Mouse (Mus musculus): Measurements from ENCODE around the gene Rpsa. TPM values are rescaled to one million over a fixed set of nuclear protein-coding genes. Genes with fewer than 3 reads are reported as not detected.
"Not testable (repeated sequence)": the region's sequence is repeated elsewhere in the genome, so short reads cannot be mapped to it uniquely, and the experiment has no call there.

Rpsa gene
- polyA plus RNA-seq, 1 experiment from 2014 or later = 2,066 TPM

DNA sequence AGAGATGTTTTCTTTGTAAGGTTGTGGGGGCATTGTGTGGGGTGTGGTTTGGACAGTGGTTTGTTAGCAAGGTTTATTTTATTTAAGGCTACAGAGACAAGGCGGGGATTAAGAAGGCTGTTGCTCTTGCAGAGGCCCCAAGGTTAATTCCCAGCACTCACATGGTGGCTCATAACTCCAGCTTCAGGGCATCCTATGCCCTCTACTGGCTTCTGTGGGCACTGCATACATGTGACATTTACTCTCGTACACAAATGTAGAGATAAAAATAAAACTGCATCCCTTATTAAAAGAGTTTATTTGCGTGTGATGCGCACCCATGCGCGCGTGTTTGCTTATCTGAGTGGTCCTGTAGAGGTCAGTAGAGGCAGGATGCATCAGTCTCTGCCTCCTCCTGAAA lies 38.4 kb upstream of the Rpsa start:
- Histone ChIP-seq H3K4me2 (replicated peaks; ENCODE audit: low read depth, low read length) (no peak overlapping the region), H3K27me3 (ENCODE audit: control insufficient read depth, insufficient read depth, low read length) (no peaks in the 10 kb centered on the region), H3K27ac (ENCODE audit: low read depth, low read length) (no peak overlapping the region), H3K9me3 (ENCODE audit: control insufficient read depth, low read length) (0 out of 2 replicates have a peak, but pooled peaks cover 3% of the 10 kb centered on the region), H3K4me3 (ENCODE audit: low read length) (no peak overlapping the region), H3K9ac (ENCODE audit: low read depth, low read length) (no peak overlapping the region), H3K36me3 (ENCODE audit: control insufficient read depth, insufficient read depth, low read length) (no peaks in the 10 kb centered on the region), H3K4me1 (ENCODE audit: control insufficient read depth, insufficient read depth, low read length) (no peaks in the 10 kb centered on the region)
- ATAC-seq (ENCODE audit: low FRiP score, low TSS enrichment) = no peak
- 90% methylated on average over 7 of the region's 7 CpGs for WGBS

DNA sequence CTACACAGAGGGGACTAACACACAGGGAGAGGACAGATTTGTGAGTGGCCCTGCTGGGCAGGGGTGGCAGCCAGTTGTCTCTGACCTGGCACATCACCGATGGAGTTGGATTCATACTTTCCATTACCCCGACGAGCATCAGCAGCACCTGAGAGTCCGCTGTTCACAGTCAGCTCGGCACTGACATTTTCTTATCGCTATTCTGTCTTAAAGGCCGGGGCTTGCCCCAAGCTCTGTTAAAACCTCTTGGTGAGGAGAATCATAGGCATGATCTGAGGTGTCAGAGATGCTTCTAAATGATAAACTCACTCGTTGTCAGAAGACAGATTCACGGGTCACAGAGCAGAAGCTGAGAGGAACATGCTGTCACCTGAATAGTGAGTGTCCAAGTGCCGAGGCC lies 36.4 kb upstream of the Rpsa start:
- no peak overlapping the region for H3K27ac ChIP-seq (ENCODE audit: low read depth, low read length)
- no peaks in the 10 kb centered on the region for H3K4me1 ChIP-seq (ENCODE audit: control insufficient read depth, insufficient read depth, low read length)
- no peak overlapping the region for H3K9ac ChIP-seq (ENCODE audit: low read depth, low read length)
- 0 out of 2 replicates have a peak, but pooled peaks cover 3% of the 10 kb centered on the region for H3K9me3 ChIP-seq (ENCODE audit: control insufficient read depth, low read length)
- H3K27me3 ChIP-seq (ENCODE audit: control insufficient read depth, insufficient read depth, low read length) = no peaks in the 10 kb centered on the region
- no peaks in the 10 kb centered on the region for H3K36me3 ChIP-seq (ENCODE audit: control insufficient read depth, insufficient read depth, low read length)
- ATAC-seq (ENCODE audit: low FRiP score, low TSS enrichment) = no peak
- WGBS = 84% methylated on average over 10 of the region's 10 CpGs
- H3K4me2 ChIP-seq (replicated peaks; ENCODE audit: low read depth, low read length) = no peak overlapping the region
- H3K4me3 ChIP-seq (ENCODE audit: low read length) = no peak overlapping the region

DNA sequence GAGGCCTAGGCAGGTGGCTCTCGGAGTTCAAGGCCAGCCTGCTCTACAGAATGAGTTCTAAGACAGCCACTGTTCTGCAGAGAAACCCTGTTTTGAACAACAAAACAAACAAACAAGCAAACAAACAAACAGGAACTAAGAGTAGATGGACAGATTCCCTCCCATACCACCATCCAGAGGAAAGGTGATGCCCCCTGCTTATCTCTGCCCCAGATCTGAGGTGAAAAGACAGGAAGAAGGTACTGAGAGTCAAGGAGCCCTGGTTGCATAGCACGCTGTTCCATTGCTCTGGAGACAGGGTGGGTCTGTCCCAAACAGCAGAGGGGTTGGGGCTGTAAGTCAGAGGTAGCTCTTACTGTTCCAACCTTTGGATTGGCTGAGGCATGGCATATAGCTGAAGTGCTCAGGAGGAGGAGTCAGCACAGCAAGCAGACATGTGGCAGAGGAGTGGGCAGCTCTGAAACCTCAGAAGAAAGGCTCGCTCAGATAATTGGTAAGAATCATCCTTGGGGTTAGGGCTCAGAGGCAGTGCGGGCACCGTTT lies 35.7 kb upstream of the Rpsa start, which contains the start of gene Ccr8:
Gene Ccr8, plus strand, starts transcription at position 419 of the 543 bp plus-strand sequence.
- H3K9ac ChIP-seq (ENCODE audit: low read depth, low read length) = no peak within 1 kb of the TSS
- no peak within 1 kb of the TSS for H3K4me3 ChIP-seq (ENCODE audit: low read length)
- H3K27ac ChIP-seq (ENCODE audit: low read depth, low read length) = no peak within 1 kb of the TSS
- no peaks in the 10 kb centered on the region for H3K4me1 ChIP-seq (ENCODE audit: control insufficient read depth, insufficient read depth, low read length)
- no peak within 1 kb of the TSS for H3K4me2 ChIP-seq (replicated peaks; ENCODE audit: low read depth, low read length)
- no peaks in the 10 kb centered on the region for H3K27me3 ChIP-seq (ENCODE audit: control insufficient read depth, insufficient read depth, low read length)
- WGBS = 73% methylated on average over 5 of the region's 5 CpGs
- H3K36me3 ChIP-seq (ENCODE audit: control insufficient read depth, insufficient read depth, low read length) = no peaks in the 10 kb centered on the region
- ATAC-seq (ENCODE audit: low FRiP score, low TSS enrichment) = no peak
- H3K9me3 ChIP-seq (ENCODE audit: control insufficient read depth, low read length) = 0 out of 2 replicates have a peak, but pooled peaks cover 3% of the 10 kb centered on the region

DNA sequence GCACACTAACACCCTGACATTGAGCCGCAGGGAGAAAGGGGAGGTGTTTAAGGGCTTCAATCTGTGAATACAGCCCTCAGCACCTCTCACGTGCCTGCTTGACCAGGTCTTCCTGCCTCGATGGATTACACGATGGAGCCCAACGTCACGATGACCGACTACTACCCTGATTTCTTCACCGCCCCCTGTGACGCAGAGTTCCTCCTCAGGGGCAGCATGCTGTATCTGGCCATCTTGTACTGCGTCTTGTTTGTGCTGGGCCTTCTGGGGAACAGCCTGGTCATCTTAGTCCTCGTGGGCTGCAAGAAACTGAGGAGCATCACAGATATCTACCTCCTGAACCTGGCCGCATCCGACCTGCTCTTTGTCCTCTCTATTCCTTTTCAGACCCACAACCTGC lies 33.8 kb upstream of the Rpsa start:
- Histone ChIP-seq H3K9me3 (ENCODE audit: control insufficient read depth, low read length) (0 out of 2 replicates have a peak, but pooled peaks cover 3% of the 10 kb centered on the region), H3K4me3 (ENCODE audit: low read length) (no peak overlapping the region), H3K4me2 (replicated peaks; ENCODE audit: low read depth, low read length) (no peak overlapping the region), H3K27me3 (ENCODE audit: control insufficient read depth, insufficient read depth, low read length) (no peaks in the 10 kb centered on the region), H3K36me3 (ENCODE audit: control insufficient read depth, insufficient read depth, low read length) (no peaks in the 10 kb centered on the region), H3K27ac (ENCODE audit: low read depth, low read length) (no peak overlapping the region), H3K4me1 (ENCODE audit: control insufficient read depth, insufficient read depth, low read length) (no peaks in the 10 kb centered on the region), H3K9ac (ENCODE audit: low read depth, low read length) (no peak overlapping the region)
- WGBS = 89% methylated on average over 13 of the region's 13 CpGs
- ATAC-seq (ENCODE audit: low FRiP score, low TSS enrichment) = no peak

DNA sequence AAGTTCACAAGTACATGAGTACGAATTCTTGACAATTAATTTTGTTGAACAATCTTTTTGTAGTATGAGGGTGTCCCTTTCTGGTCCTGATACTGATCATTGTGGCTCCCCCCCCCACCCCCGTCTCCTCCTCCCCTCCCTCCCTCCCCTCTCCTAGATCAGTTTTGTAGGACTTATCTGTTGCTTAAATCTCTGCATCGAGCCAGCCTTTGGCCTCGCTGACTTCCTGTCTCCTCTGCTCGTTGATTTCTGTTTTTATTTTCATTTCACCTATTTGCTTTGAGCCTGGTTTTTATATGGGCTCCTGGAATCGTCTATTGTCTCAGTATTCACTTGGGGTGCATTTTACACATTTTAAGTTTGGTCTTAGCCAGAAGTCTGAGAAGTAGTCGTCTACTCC lies 31.6 kb upstream of the Rpsa start:
- H3K4me1 ChIP-seq (ENCODE audit: control insufficient read depth, insufficient read depth, low read length) = no peaks in the 10 kb centered on the region
- H3K9me3 ChIP-seq (ENCODE audit: control insufficient read depth, low read length) = no peaks in the 10 kb centered on the region
- no peak overlapping the region for H3K4me3 ChIP-seq (ENCODE audit: low read length)
- no peaks in the 10 kb centered on the region for H3K36me3 ChIP-seq (ENCODE audit: control insufficient read depth, insufficient read depth, low read length)
- no peak overlapping the region for H3K9ac ChIP-seq (ENCODE audit: low read depth, low read length)
- no peak overlapping the region for H3K27ac ChIP-seq (ENCODE audit: low read depth, low read length)
- H3K27me3 ChIP-seq (ENCODE audit: control insufficient read depth, insufficient read depth, low read length) = no peaks in the 10 kb centered on the region
- no peak for ATAC-seq (ENCODE audit: low FRiP score, low TSS enrichment)
- no peak overlapping the region for H3K4me2 ChIP-seq (replicated peaks; ENCODE audit: low read depth, low read length)
- WGBS = 55% methylated on average over 7 of the region's 7 CpGs

DNA sequence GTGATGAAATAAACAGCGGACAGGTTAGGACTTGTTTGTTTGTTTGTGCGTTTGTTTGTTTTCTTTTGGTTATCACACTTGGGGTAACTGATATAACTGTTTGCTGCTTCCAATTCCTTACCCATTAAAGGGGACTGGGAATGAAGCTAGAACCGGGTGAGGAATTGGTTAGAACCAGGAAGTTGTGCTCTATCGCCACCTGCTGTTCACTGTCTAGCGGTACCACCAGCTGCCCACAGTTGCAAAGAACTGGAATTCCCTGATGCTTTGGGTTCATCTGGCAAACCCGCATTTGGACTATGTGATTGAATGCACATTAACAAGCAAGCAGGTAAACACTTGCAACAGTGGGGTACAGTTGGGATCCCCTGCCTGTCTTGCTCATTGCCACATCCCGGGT lies 28.8 kb upstream of the Rpsa start:
- H3K4me1 ChIP-seq (ENCODE audit: control insufficient read depth, insufficient read depth, low read length) = no peaks in the 10 kb centered on the region
- ATAC-seq (ENCODE audit: low FRiP score, low TSS enrichment) = no peak
- H3K36me3 ChIP-seq (ENCODE audit: control insufficient read depth, insufficient read depth, low read length) = no peaks in the 10 kb centered on the region
- no peak overlapping the region for H3K4me3 ChIP-seq (ENCODE audit: low read length)
- peaks cover 4% of the 10 kb centered on the region; the same call in 1 of the 2 replicates for H3K9me3 ChIP-seq (ENCODE audit: control insufficient read depth, low read length)
- WGBS = 25% methylated on average over 7 of the region's 7 CpGs
- H3K4me2 ChIP-seq (replicated peaks; ENCODE audit: low read depth, low read length) = no peak overlapping the region
- no peaks in the 10 kb centered on the region for H3K27me3 ChIP-seq (ENCODE audit: control insufficient read depth, insufficient read depth, low read length)
- H3K9ac ChIP-seq (ENCODE audit: low read depth, low read length) = no peak overlapping the region
- H3K27ac ChIP-seq (ENCODE audit: low read depth, low read length) = no peak overlapping the region

DNA sequence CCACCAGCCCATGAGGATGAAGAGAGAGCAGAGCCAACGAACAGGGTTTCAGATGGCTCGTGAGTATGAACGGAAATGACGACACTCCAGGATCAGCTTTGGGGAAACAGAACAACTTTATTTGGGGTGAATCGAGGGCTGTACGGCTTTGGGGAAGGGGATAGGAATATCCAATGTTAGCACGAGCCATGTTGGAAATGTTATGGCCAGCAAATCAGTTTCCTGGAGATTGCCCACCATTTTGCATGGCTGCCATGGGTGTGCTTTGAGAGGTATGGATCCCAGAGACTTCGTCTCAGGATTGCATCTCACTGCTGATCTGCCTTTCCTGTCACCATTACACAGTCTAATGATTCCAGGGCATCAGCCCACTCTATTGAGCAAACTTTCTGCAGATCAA lies 28.2 kb upstream of the Rpsa start:
- Histone ChIP-seq H3K4me2 (replicated peaks; ENCODE audit: low read depth, low read length) (no peak overlapping the region), H3K27me3 (ENCODE audit: control insufficient read depth, insufficient read depth, low read length) (no peaks in the 10 kb centered on the region), H3K36me3 (ENCODE audit: control insufficient read depth, insufficient read depth, low read length) (no peaks in the 10 kb centered on the region), H3K9me3 (ENCODE audit: control insufficient read depth, low read length) (peaks cover 4% of the 10 kb centered on the region; the same call in 1 of the 2 replicates), H3K9ac (ENCODE audit: low read depth, low read length) (no peak overlapping the region), H3K27ac (ENCODE audit: low read depth, low read length) (no peak overlapping the region), H3K4me3 (ENCODE audit: low read length) (no peak overlapping the region), H3K4me1 (ENCODE audit: control insufficient read depth, insufficient read depth, low read length) (no peaks in the 10 kb centered on the region)
- 89% methylated on average over 8 of the region's 8 CpGs for WGBS
- no peak for ATAC-seq (ENCODE audit: low FRiP score, low TSS enrichment)

DNA sequence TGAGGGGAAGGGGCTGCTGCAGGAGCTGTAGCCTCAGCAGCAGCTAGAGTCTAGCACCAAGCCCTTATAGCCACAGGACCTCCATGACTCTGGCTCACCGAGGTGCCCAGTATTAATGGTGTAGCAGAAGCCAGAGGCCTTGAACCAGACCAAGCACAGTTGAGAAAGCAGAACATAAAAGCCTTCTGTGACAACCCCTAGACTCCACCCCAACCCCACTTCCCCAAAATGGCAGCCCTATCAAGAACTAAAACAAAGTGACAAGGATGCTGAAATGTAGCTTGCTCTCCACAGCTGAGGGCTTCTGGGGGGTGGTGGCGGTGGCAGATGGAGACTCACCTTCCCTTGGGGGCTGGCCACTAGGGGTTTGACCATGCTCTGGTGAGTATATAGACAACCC lies 26.3 kb upstream of the Rpsa start:
- Histone ChIP-seq H3K4me1 (ENCODE audit: control insufficient read depth, insufficient read depth, low read length) (no peaks in the 10 kb centered on the region), H3K9me3 (ENCODE audit: control insufficient read depth, low read length) (peaks cover 4% of the 10 kb centered on the region; the same call in 1 of the 2 replicates), H3K4me3 (ENCODE audit: low read length) (no peak overlapping the region), H3K4me2 (replicated peaks; ENCODE audit: low read depth, low read length) (no peak overlapping the region), H3K36me3 (ENCODE audit: control insufficient read depth, insufficient read depth, low read length) (no peaks in the 10 kb centered on the region), H3K9ac (ENCODE audit: low read depth, low read length) (no peak overlapping the region), H3K27ac (ENCODE audit: low read depth, low read length) (no peak overlapping the region), H3K27me3 (ENCODE audit: control insufficient read depth, insufficient read depth, low read length) (no peaks in the 10 kb centered on the region)
- 92% methylated on average over 2 of the region's 2 CpGs for WGBS
- ATAC-seq (ENCODE audit: low FRiP score, low TSS enrichment) = no peak

DNA sequence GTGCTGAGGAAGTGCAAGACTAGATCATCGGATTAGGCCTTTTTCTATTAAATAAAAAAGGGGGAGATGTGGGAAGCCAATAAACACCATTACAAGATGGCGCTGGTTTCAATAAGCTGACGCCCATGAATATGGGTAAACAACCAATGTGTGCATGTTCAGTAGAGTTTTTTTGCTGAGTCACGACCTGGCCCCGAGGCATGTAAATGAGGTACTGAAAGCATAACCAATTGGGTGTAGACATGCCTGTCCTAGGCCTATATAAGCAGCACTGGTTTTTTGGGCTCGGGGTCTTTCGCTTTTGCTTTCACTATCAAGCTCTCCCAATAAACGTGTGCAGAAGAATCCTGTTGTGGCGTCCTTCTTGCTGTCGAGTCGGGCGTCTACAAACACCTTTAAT lies 18.5 kb upstream of the Rpsa start:
- H3K27ac ChIP-seq (ENCODE audit: low read depth, low read length); H3K9ac ChIP-seq (ENCODE audit: low read depth, low read length); H3K4me2 ChIP-seq (replicated peaks; ENCODE audit: low read depth, low read length); ATAC-seq (ENCODE audit: low FRiP score, low TSS enrichment); H3K9me3 ChIP-seq (ENCODE audit: control insufficient read depth, low read length); H3K4me1 ChIP-seq (ENCODE audit: control insufficient read depth, insufficient read depth, low read length); H3K36me3 ChIP-seq (ENCODE audit: control insufficient read depth, insufficient read depth, low read length); H3K4me3 ChIP-seq (ENCODE audit: low read length); H3K27me3 ChIP-seq (ENCODE audit: control insufficient read depth, insufficient read depth, low read length): not testable (repeated sequence)
- WGBS = 95% methylated on average over 12 of the region's 12 CpGs
